Mouse (Mus musculus) adrenal gland, adult 8-10 months (tissue): ENCODE measurements around the gene Zfp455. TPM values are rescaled to one million over a fixed set of nuclear protein-coding genes. Genes with fewer than 3 reads are reported as not detected.
"Not testable (repeated sequence)": the region's sequence is repeated elsewhere in the genome, so short reads cannot be mapped to it uniquely, and the experiment has no call there.

Experiments used
- DNase-seq: peaks from one replicate; pipeline ENCODE4 v3.0.0; 2022
- total RNA-seq, 4 experiments: library from RNA; stranded (reverse); gene quantifications; 2 replicates each; pipeline ENCODE4 v1.2.4; 2022

Gene Zfp455
- 1 to 10 TPM; 2.3 to 3.0 (median 2.6) TPM for total RNA-seq

GRCm38 (mm10) chr13:67194340-67194894, at the start of gene Zfp455:
TSS of gene Zfp455 (plus strand) at chr13:67194506.
- DNase-seq, result peak; percentile 41

- not testable (repeated sequence) for DNase-seq
These were observed 28.2 kb upstream of the Zfp455 start for GRCm38 (mm10) chr13:67166122-67166521.

- peak; percentile 79 for DNase-seq
These were observed 21.1 kb upstream of the Zfp455 start, which contains the start of gene Rsl1 for GRCm38 (mm10) chr13:67172991-67173722. TSS of gene Rsl1 (plus strand) at chr13:67173182.

- DNase-seq, result no peak
These were observed 20.6 kb upstream of the Zfp455 start for GRCm38 (mm10) chr13:67173723-67174055.

- no peak for DNase-seq
These were observed 7.3 kb downstream of the Zfp455 start for GRCm38 (mm10) chr13:67201656-67202055.

GRCm38 (mm10) chr13:67214015-67214607, 19.8 kb downstream of the Zfp455 start:
- no peak for DNase-seq

Other genes with a start within 250 kb of the Zfp455 start
- gene Zfp712, start 133.3 kb upstream of the Zfp455 start, total RNA-seq, result 1 to 10 TPM; 1.7 to 2.9 (median 2.2) TPM
- 1 to 10 TPM in 1 of 4 experiments, under 1 TPM in 2, not detected in 1; 0.73 to 2.2 (median 0.84) TPM for gene Zfp708, start 96.5 kb upstream of the Zfp455 start, total RNA-seq
- 1 to 10 TPM; 5.1 to 8.4 (median 7.4) TPM for gene Gm28557, start 85.9 kb upstream of the Zfp455 start, total RNA-seq
- 1 to 10 TPM in 2 of 4 experiments, under 1 TPM in 2; 0.62 to 2.5 (median 1.0) TPM for gene Rslcan18, start 78.2 kb upstream of the Zfp455 start, total RNA-seq
- 1 to 10 TPM; 3.9 to 7.1 (median 5.4) TPM for gene Zfp759, start 72.8 kb upstream of the Zfp455 start, total RNA-seq
- 1 to 10 TPM; 5.6 to 9.3 (median 6.9) TPM for gene Rsl1, start 21.3 kb upstream of the Zfp455 start, total RNA-seq
- 1 to 10 TPM; 2.9 to 5.5 (median 4.4) TPM for gene Zfp458, start 84.0 kb downstream of the Zfp455 start, total RNA-seq
- 1 to 10 TPM; 3.0 to 4.8 (median 4.4) TPM for gene Zfp457, start 112.0 kb downstream of the Zfp455 start, total RNA-seq
- 1 to 10 TPM; 5.3 to 6.1 (median 5.6) TPM for gene Zfp595, start 138.1 kb downstream of the Zfp455 start, total RNA-seq
- 1 to 10 TPM in 2 of 4 experiments, not detected in 2; 3.7 to 3.9 TPM for gene Gm28044, start 166.0 kb downstream of the Zfp455 start, total RNA-seq
- gene Zfp953, start 166.1 kb downstream of the Zfp455 start, total RNA-seq, result 1 to 10 TPM; 2.7 to 3.8 (median 3.0) TPM
- 1 to 10 TPM in 3 of 4 experiments, under 1 TPM in 1; 0.46 to 3.7 (median 1.6) TPM for gene Gm28041, start 181.2 kb downstream of the Zfp455 start, total RNA-seq
- gene Zfp456, start 181.3 kb downstream of the Zfp455 start, total RNA-seq, result 1 to 10 TPM; 1.2 to 2.8 (median 1.9) TPM
- 1 to 10 TPM; 3.5 to 7.4 (median 5.4) TPM for gene Zfp429, start 205.3 kb downstream of the Zfp455 start, total RNA-seq
- gene Zfp459, start 226.9 kb downstream of the Zfp455 start, total RNA-seq, result 1 to 10 TPM in 3 of 4 experiments, under 1 TPM in 1; 0.99 to 5.2 (median 2.8) TPM